Mouse (Mus musculus) small intestine, adult 2 months (tissue): ENCODE results near the gene Zranb2. TPM values are rescaled to one million over a fixed set of nuclear protein-coding genes. Genes with fewer than 3 reads are reported as not detected.
A peak's percentile ranks its signal among the peaks of the same experiment; 100 is the strongest.

Source experiments
- H3K27ac ChIP-seq: fragments of 200-500 bp; 2 replicates; pipeline ENCODE4 v1.5.1; 2012; ENCODE audit warnings: low read depth, low read length, control low read depth, inconsistent platforms; ENCODE audit not compliant: insufficient read depth
- H3K27me3 ChIP-seq: fragments of 200-500 bp; 2 replicates; pipeline ENCODE4 v1.6.1; 2012; ENCODE audit warnings: mild to moderate bottlenecking, moderate library complexity, low read length, inconsistent platforms; ENCODE audit not compliant: control insufficient read depth, insufficient read depth
- H3K36me3 ChIP-seq: fragments of 200-500 bp; 2 replicates; pipeline ENCODE4 v1.6.1; 2012; ENCODE audit warnings: mild to moderate bottlenecking, low read length, control low read depth, inconsistent platforms; ENCODE audit not compliant: control insufficient read depth, insufficient read depth
- H3K4me1 ChIP-seq: fragments of 200-500 bp; 2 replicates; pipeline ENCODE4 v1.6.1; 2012; ENCODE audit warnings: low read length, inconsistent platforms, mixed read lengths; ENCODE audit not compliant: control insufficient read depth, insufficient read depth, insufficient read length
- H3K4me3 ChIP-seq: fragments of 200-500 bp; 2 replicates; pipeline ENCODE4 v1.5.1; 2012; ENCODE audit warnings: low read depth, mild to moderate bottlenecking, control low read depth, inconsistent platforms, low read length, moderate library complexity
- CTCF ChIP-seq: fragments of 200-500 bp; IDR thresholded peaks from 2 replicates; pipeline ENCODE4 v1.5.1; 2012; ENCODE audit warnings: low read depth, mild to moderate bottlenecking, control low read depth, inconsistent platforms, low read length, moderate library complexity, mixed read lengths; ENCODE audit not compliant: insufficient replicate concordance, insufficient read length; ENCODE audit errors: extremely low read depth
- POLR2A ChIP-seq: fragments of 200-500 bp; IDR thresholded peaks from 2 replicates; pipeline ENCODE4 v1.6.1; 2012; ENCODE audit warnings: low read depth, mild to moderate bottlenecking, control low read depth, inconsistent platforms, low read length, moderate library complexity
- WGBS: fragments of 180-500 bp; shearing (Covaris S2); methylation state at CpG from one replicate; pipeline ENCODE4 v1.1.7; 2018; 5-methylcytosine and 5-hydroxymethylcytosine counted together
- polyA plus RNA-seq: library from polyadenylated mRNA; depleted of rRNA; stranded (reverse); fragments of >200 nt; gene quantifications from 2 replicates; pipeline ENCODE4 v1.2.3, GENCODE M21; 2012

The Zranb2 gene
- polyA plus RNA-seq, 1 experiment, result 0.81 TPM

GRCm38 (mm10) chr3:157523834-157524233 lies 10.1 kb upstream of the Zranb2 start:
- no peaks in the 10 kb centered on the region; the same call in 1 of the 2 replicates for H3K27me3 ChIP-seq
- no peaks in the 10 kb centered on the region for H3K4me1 ChIP-seq
- H3K36me3 ChIP-seq, result no peaks in the 10 kb centered on the region
- no peak overlapping the region for H3K27ac ChIP-seq
- TF ChIP-seq CTCF, result no peak
- TF ChIP-seq POLR2A, result no peak
- WGBS, result 29% methylated on average over 1 of the region's 1 CpGs
- no peak overlapping the region for H3K4me3 ChIP-seq

GRCm38 (mm10) chr3:157531585-157531984 lies 2.4 kb upstream of the Zranb2 start:
- no peaks in the 10 kb centered on the region for H3K4me1 ChIP-seq
- peaks cover 2% of the 10 kb centered on the region for H3K27me3 ChIP-seq
- TF ChIP-seq POLR2A (no peak), CTCF (no peak)
- H3K27ac ChIP-seq, result no peak overlapping the region
- 84% methylated on average over 2 of the region's 2 CpGs for WGBS
- H3K4me3 ChIP-seq, result no peak overlapping the region
- H3K36me3 ChIP-seq, result no peaks in the 10 kb centered on the region

- Histone ChIP-seq H3K27ac (peak overlapping the region; percentile 80), H3K4me1 (no peaks in the 10 kb centered on the region), H3K36me3 (peaks cover 12% of the 10 kb centered on the region), H3K4me3 (peak overlapping the region; percentile 82), H3K27me3 (peaks cover 2% of the 10 kb centered on the region)
- TF ChIP-seq POLR2A (no peak), CTCF (no peak)
- WGBS, result 2% methylated on average over 15 of the region's 15 CpGs
Measured at GRCm38 (mm10) chr3:157534786-157535415, 941 bp downstream of the Zranb2 start.

GRCm38 (mm10) chr3:157549323-157549722 lies 15.4 kb downstream of the Zranb2 start:
- no peak overlapping the region for H3K27ac ChIP-seq
- no peaks in the 10 kb centered on the region for H3K4me1 ChIP-seq
- TF ChIP-seq POLR2A, result no peak
- TF ChIP-seq CTCF, result no peak
- WGBS, result 85% methylated on average over 2 of the region's 2 CpGs
- H3K4me3 ChIP-seq, result no peak overlapping the region
- peaks cover 30% of the 10 kb centered on the region for H3K36me3 ChIP-seq
- H3K27me3 ChIP-seq, result no peaks in the 10 kb centered on the region

- WGBS, result 98% methylated on average over 3 of the region's 3 CpGs
- Histone ChIP-seq H3K27me3 (no peaks in the 10 kb centered on the region), H3K4me1 (no peaks in the 10 kb centered on the region), H3K36me3 (peaks cover 26% of the 10 kb centered on the region), H3K4me3 (no peak overlapping the region), H3K27ac (no peak overlapping the region)
- TF ChIP-seq POLR2A, result no peak
Measured at GRCm38 (mm10) chr3:157549758-157550600, 16.0 kb downstream of the Zranb2 start.

- Histone ChIP-seq H3K36me3 (no peaks in the 10 kb centered on the region), H3K4me1 (peaks cover 7% of the 10 kb centered on the region; the same call in 1 of the 2 replicates), H3K4me3 (no peak overlapping the region), H3K27ac (no peak overlapping the region), H3K27me3 (peaks cover 19% of the 10 kb centered on the region)
- peak; percentile 39; the same call in 1 of the 2 replicates for TF ChIP-seq CTCF
- no peak for TF ChIP-seq POLR2A
- WGBS, result 3% methylated on average over 2 of the region's 2 CpGs
Measured at GRCm38 (mm10) chr3:157565196-157565595, 31.2 kb downstream of the Zranb2 start.
